Mouse (Mus musculus) cerebral cortex, adult 2 months (tissue): Measurements from ENCODE around the gene Gm37240.

Experiments used
- WGBS: fragments of 180-500 bp; shearing (Covaris S2); methylation state at CpG from one replicate; pipeline ENCODE4 v1.1.7; 2018; 5-methylcytosine and 5-hydroxymethylcytosine counted together

Gene Gm37240

GRCm38 (mm10) chr3:84883817-84884483 lies 1003.4 kb downstream of the Gm37240 start:
- 79% methylated on average over 11 of the region's 11 CpGs for WGBS

- WGBS, result 82% methylated on average over 4 of the region's 4 CpGs
Measured at GRCm38 (mm10) chr3:84876211-84876610, 1011.1 kb downstream of the Gm37240 start.

- 78% methylated on average over 9 of the region's 9 CpGs for WGBS
Measured at GRCm38 (mm10) chr3:84875306-84875705, 1012.0 kb downstream of the Gm37240 start.

- WGBS, result 55% methylated on average over 1 of the region's 1 CpGs
Measured at GRCm38 (mm10) chr3:84867991-84868390, 1019.3 kb downstream of the Gm37240 start.

GRCm38 (mm10) chr3:84867434-84867975 lies 1019.8 kb downstream of the Gm37240 start:
- WGBS, result 91% methylated on average over 1 of the region's 1 CpGs

- 85% methylated on average over 4 of the region's 4 CpGs for WGBS
Measured at GRCm38 (mm10) chr3:84866866-84867265, 1020.5 kb downstream of the Gm37240 start.

GRCm38 (mm10) chr3:84865684-84866083 lies 1021.6 kb downstream of the Gm37240 start:
- WGBS, result 82% methylated on average over 3 of the region's 3 CpGs

- WGBS, result 94% methylated on average over 3 of the region's 3 CpGs
Measured at GRCm38 (mm10) chr3:84861817-84862216, 1025.5 kb downstream of the Gm37240 start.

GRCm38 (mm10) chr3:84860669-84861068 lies 1026.6 kb downstream of the Gm37240 start:
- 90% methylated on average over 1 of the region's 1 CpGs for WGBS

- WGBS, result 83% methylated on average over 1 of the region's 1 CpGs
Measured at GRCm38 (mm10) chr3:84854440-84854839, 1032.9 kb downstream of the Gm37240 start.

GRCm38 (mm10) chr3:84852877-84853276 lies 1034.4 kb downstream of the Gm37240 start:
- 78% methylated on average over 7 of the region's 7 CpGs for WGBS

- WGBS, result 64% methylated on average over 1 of the region's 1 CpGs
Measured at GRCm38 (mm10) chr3:84851801-84852200, 1035.5 kb downstream of the Gm37240 start.

GRCm38 (mm10) chr3:84850418-84850817 lies 1036.9 kb downstream of the Gm37240 start:
- WGBS, result 95% methylated on average over 1 of the region's 1 CpGs

GRCm38 (mm10) chr3:84848798-84849197 lies 1038.5 kb downstream of the Gm37240 start:
- WGBS, result 78% methylated on average over 4 of the region's 4 CpGs

GRCm38 (mm10) chr3:84843594-84843993 lies 1043.7 kb downstream of the Gm37240 start:
- WGBS, result 23% methylated on average over 1 of the region's 1 CpGs

GRCm38 (mm10) chr3:84842793-84843192 lies 1044.5 kb downstream of the Gm37240 start:
- WGBS, result 83% methylated on average over 2 of the region's 2 CpGs

GRCm38 (mm10) chr3:84841271-84841670 lies 1046.0 kb downstream of the Gm37240 start:
- WGBS, result 94% methylated on average over 4 of the region's 4 CpGs

GRCm38 (mm10) chr3:84839499-84839898 lies 1047.8 kb downstream of the Gm37240 start:
- WGBS, result 68% methylated on average over 5 of the region's 5 CpGs

- WGBS, result 96% methylated on average over 3 of the region's 3 CpGs
Measured at GRCm38 (mm10) chr3:84837984-84838383, 1049.3 kb downstream of the Gm37240 start.

GRCm38 (mm10) chr3:84836029-84836428 lies 1051.3 kb downstream of the Gm37240 start:
- WGBS, result 84% methylated on average over 5 of the region's 5 CpGs

- 75% methylated on average over 1 of the region's 1 CpGs for WGBS
Measured at GRCm38 (mm10) chr3:84829366-84829765, 1058.0 kb downstream of the Gm37240 start.

GRCm38 (mm10) chr3:84827617-84828016 lies 1059.7 kb downstream of the Gm37240 start:
- 83% methylated on average over 4 of the region's 4 CpGs for WGBS

- WGBS, result 71% methylated on average over 3 of the region's 3 CpGs
Measured at GRCm38 (mm10) chr3:84826938-84827337, 1060.4 kb downstream of the Gm37240 start.

- 51% methylated on average over 3 of the region's 3 CpGs for WGBS
Measured at GRCm38 (mm10) chr3:84826405-84826804, 1060.9 kb downstream of the Gm37240 start.
